Mouse (Mus musculus): Measurements from ENCODE around the gene Kctd2.

Gene Kctd2

DNA sequence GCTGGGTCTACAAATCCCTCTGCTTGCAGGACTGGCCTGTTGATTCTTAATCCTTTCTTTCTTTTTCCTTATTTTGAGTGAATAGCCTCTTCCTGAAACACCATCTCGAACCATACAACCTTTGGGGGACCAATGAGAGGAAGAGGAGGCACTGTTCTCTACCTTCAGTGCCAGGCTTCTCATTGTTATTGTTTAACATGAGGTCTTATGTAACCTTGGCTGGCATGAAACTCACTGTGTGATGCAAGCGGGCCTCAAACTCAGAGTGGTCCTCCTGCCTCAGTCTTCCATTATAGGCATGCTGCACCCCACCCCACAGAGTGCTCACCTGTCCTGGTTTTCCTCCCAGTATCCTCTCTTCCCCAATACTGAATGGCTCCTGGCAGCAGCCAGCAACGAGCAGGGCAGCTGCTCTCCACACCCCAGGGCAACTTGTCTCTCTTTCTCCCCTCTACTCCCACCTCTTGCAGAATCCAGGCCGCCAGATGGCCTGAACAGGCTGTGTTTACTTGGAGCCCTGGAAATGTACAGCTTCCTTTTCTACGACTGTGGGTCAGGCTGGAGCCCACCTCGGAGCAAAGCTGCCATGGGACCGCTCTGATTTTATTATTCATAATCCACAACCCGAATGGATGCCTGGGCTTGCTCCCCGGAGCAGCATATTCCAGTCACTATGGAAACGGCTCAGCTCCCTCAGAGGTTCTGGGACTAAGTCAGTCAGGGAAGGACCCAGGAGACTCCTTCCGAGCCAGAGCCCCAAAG lies 19.1 kb upstream of the Kctd2 start:
- no peak for DNase-seq (ENCODE audit: low spot score in 2 of 2)

DNA sequence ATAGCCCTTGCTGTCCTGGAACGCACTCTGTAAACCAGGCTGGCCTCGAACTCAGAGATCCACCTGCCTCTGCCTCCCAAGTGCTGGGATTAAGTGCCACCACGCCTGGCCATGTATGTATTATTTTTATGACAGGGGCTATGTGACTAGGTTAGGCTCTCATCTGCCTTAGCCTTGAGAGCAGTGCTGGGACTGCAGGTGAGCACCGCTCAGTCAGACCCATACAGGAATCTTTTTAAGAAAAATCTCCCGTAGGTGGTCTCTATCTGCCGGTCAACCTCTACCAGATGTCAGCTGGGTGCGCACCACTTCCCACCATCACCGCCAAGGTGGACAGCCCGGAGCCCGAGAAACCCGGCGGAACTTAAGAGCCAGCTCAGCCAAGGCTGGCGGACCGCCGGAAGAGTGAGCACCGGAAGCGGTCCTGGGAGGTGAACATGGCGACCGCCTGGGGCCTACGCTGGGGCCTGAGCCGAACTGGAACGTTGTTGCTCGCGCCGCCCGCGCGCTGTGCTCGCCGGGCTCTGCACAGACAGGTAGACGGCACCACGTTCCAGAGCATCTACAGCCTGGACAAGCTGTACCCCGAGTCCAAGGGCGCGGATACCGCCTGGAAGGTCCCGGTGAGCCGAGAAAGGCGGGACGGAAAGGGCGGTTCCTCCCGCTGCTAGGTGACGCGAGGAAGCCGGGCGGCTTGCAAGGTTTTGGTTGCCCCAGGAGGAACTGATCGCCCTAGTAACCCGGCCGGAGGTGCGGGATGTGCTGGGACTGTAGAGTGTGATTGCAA lies 16.4 kb upstream of the Kctd2 start, which contains the start of gene Mrpl58:
Gene Mrpl58, plus strand, starts transcription at position 415 of the 787 bp plus-strand sequence.
- peak; percentile 80 for DNase-seq (ENCODE audit: low spot score in 2 of 2)

DNA sequence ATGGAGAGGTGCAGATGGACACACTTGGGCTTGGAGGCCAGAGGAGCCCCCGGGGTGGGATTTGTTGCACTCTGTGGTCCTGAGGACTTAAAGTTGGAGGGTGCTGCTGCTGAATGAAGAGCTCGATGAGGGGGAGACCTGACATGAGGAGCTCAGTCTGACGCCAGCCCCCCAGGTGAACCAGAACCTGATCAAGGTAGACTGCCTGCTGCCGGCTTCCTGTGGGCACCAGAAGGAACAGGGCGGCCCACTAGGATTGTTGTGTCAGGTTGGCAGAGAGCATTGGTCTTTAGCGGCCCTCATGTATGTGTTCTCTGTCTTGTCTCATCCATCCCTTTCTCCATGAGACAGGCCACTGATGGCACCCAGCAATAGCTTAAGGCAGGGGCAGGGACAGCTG lies 14.2 kb upstream of the Kctd2 start:
- no peak for DNase-seq (ENCODE audit: low spot score in 2 of 2)

DNA sequence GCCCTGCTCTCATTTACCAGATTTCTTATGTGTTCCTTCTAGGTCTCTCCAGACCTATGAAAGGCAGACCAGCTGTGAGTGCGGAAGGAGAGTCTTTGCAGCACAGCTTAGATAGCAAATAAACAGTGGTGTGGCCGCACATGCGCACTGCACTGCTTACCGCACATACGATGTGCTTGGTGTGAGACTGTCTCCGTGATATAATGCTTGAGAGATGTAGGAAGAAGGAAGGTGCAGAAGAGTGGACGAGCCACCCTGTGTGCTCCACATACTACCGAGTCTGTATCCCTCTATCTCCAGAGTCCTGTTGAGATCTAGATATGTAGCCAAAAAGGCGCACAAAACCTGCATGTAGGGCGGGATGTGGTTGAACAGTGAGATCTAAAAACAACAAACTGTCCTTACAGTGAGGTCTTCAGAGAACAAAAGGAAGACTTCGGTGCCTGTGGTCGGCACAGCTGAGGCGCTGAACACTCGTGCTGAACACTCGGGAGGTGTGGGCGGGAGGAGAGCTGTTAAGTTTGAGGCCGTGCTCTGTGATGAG lies 13.0 kb upstream of the Kctd2 start:
- no peak for DNase-seq (ENCODE audit: low spot score in 2 of 2)

DNA sequence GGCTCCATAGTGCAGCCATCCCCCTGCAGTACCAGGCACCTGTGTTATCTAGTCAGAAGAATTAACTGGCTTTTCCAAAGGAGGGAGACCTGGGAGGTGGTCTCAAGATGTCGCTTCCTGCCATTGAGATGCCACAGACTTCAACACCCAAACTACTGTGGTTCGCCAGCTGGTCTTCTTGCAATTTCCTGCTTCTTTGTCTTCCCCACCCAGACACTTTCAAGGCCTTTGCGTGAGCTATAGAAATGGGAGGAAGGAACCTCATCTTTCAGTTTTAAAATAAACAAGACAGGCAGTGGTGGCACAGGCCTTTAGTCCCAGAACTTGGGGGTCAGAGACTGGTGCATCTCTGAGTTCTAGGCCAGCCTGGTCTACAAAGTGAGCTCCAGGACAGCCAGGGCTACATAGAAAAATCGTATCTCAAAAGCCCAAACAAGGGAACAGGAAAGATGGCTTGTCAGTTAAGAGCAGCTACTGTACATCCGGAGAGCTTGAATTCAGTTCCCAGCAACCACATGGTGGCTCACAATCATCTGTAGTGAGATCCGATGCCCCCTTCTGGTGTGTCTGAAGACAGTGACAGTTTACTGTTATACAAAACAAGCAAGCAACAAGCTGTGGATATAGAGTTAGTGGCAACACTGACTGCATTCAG lies 11.5 kb upstream of the Kctd2 start:
- no peak for DNase-seq (ENCODE audit: low spot score in 2 of 2)

DNA sequence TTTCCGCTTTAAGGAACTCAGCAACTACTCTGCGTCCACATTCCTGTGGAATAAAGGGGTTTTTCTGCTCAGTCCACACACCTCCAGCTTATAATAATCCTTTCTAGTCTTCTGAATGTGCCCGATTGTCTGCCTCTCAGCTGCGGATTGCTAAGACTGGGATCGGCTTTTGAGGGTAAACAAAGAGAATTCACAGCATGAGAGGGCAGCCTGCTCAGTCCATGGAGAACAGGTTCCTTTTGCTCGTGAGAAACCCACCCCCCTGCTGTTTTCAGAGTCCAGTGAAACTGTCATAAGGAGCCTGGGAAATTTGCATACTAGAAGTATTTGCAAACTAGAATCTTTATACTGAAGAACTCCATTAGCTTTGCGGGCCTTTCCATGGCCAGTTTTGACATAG lies 10.4 kb upstream of the Kctd2 start:
- no peak for DNase-seq (ENCODE audit: low spot score in 2 of 2)

DNA sequence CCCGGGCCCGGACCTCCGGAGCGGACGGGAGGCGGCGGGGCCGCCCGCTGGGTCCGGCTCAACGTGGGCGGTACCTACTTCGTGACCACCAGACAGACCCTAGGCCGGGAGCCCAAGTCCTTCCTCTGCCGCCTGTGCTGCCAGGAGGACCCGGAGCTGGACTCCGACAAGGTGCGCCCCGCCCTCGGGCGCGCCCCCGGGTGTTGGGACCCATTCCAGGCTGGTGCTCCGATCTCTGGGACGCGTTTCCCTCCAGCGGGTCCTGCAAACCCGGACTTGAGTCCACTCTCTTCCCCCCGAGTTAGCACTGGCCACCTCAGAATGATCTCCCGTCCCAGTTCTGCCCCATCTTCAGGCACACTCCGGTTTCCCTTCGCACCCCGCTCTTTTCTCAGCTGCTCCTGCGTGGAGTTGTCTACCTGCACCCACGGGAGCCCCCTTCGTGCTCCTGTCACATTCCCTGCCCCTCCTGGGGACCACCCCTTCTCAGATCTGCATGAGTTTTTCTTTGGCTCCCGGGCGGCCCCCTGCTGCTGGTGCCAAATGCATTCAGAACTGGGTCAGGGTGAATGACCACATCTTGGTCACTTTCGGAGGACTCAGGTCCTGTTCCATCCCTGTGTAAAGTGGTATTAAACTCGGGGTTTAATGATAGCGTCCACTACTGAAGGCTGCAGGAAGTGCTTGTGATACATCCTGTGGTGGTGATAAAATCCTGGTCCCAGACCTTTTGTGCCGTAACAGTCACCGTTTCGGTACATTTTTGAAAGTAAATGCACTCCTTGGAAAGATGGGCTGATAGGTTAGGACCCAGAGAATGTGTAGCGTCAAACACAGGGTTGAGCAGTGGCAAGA lies 635 bp downstream of the Kctd2 start:
- peak; percentile 40 to 47 for DNase-seq (ENCODE audit: low spot score in 2 of 2)

DNA sequence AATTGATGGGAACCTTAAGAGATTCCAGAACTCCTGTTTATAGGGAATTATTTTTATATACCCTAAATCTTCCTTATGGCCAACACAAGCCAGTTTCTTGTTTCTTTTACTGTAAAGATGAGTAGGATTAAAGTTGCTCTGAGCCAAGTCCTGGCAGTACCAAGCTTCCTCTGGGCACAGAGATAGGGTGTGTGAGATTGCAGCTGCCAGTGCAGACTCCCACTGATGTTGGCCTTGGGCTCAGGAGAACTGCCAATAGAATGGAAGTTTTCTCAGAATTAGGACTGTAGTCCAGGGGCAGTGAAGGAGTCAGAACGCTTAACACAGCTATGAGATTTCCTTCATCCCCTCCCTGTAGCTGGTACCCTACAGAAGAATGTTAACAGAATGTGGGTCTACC lies 1.4 kb downstream of the Kctd2 start:
- no peak for DNase-seq (ENCODE audit: low spot score in 2 of 2)

DNA sequence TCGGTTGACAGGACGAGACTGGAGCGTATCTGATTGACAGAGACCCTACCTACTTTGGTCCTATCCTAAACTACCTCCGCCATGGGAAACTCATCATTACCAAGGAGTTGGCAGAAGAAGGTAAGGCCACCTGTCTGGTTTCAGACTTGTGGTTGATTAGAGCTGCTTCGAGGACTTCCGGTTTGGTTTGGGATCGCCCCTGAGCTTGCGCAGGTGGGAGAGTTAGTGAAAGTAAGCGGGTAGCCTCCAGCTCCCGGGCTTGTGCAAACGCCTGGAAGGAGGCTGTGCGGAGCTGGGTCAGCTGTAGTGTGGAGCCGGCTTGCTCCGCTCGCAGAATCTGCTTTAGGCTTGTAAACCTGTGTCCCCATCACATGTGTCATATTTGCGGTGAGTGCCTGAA lies 2.0 kb downstream of the Kctd2 start:
- DNase-seq (ENCODE audit: low spot score in 2 of 2) = no peak

DNA sequence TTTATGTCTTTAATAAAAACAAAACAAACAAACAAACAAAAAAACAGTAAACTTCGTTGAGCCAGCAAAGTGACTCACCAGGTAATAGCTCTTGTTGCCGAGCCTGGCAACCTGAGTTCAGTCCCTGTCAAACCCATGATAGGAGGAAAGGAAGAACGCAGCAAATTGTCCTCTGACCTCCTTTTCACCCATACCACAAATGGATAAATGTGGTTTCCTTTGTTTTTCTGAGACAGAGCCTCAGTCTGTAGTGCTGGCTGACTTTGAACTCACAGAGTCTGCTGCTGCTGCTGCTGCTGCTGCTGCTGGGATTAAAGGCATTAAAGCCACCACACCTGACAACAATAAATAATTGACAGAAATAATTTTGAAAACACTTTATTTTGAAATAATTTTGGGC lies 3.2 kb downstream of the Kctd2 start:
- DNase-seq (ENCODE audit: low spot score in 2 of 2) = no peak

DNA sequence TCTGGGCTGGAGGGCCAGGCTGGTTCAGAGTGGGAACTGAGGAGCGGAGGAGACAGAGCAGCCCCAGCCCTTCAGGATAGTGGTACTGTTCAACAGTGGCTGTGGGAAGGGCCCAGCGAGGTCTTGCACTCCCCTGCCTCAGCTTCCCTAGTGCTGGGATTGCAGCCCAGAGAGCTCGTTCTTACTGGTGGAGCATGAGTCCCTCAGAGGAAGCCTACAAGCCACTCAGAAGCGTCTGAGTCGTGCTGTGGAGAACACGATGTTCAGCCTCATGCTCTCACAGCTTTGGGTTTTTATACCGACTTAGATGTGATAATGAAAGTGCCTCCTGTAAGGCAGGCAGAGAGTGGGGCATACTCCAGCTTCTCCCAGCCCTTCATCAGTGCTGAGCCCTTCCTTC lies 4.7 kb downstream of the Kctd2 start:
- DNase-seq (ENCODE audit: low spot score in 2 of 2) = no peak

DNA sequence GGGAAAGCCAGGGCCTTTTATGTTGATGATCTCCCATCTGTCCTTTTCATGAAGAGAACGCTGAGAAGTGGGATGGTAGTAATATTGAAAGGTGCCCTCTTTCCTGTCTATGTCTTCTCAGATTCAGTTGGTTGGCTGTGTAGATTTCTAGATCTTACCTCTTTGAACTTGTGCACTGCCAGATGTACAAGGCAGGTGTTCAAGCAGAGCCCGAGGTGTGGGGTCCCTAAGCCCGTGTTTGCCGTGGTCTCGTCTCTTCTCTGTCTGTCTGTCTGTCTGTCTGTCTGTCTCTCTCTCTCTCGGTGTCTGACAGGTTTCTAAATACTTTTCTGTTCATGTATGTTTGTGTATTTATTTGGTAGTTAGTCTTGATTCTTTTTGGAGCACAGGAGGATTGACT lies 5.7 kb downstream of the Kctd2 start:
- no peak for DNase-seq (ENCODE audit: low spot score in 2 of 2)

DNA sequence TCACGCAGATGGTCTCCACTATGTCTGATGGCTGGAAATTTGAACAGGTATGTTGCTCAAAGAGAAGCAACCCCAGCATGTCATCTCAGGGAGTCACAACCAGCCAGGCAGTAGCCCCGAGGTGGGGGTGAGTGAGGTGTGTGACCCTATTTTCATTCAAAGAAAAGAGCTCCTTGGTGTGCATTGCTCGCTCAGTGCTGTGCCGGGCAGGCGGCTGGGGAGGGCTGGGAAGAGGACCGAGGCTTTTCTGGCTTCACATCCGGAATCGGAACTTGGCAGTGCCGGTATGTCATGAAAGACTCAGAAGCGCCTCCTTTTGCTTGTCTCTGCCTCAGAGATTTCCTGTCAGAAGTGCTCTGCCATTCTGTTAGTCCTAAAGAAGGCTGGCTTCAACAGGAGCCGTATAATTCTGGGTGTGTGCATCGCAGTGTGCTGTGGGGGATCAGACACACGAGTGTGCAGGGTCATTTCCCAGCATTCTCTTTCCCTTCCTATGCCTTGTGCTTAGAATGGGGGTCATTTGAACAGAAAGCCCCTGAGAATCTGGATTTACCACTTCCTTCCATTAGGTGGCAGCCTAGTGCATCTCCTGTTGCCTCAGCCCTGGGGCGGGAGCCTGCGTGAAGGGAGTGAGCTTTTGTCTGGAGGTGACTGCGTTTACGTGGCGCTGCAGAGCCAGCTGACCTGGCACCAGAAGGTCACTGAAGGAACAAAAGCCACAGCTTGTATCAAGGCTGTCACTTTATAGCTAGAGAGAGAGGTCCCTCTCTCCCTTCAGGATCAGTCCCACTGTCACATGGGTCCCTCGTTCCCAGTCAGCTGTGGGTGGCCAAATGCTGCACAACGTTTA lies 7.8 kb downstream of the Kctd2 start:
- peak; percentile 39 to 60 for DNase-seq (ENCODE audit: low spot score in 2 of 2)

DNA sequence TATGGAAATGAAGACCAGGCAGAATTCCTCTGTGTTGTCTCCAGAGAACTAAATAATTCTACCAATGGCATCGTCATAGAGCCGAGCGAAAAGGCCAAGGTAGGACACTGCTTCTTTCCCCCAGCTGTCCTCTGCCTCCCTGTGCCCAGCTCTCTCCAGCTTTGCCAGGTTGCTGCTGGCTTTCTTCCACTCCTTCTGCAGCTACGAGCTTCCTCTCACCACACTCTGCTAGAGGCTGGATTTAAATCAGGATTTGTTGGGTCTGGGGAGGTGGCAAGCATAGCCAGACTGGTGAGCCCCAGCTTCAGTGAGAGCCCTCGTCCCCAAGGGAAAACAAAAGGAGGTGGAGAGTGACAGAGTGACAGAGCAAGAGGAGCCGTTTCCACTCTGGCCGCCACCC lies 9.4 kb downstream of the Kctd2 start:
- no peak for DNase-seq (ENCODE audit: low spot score in 2 of 2)

DNA sequence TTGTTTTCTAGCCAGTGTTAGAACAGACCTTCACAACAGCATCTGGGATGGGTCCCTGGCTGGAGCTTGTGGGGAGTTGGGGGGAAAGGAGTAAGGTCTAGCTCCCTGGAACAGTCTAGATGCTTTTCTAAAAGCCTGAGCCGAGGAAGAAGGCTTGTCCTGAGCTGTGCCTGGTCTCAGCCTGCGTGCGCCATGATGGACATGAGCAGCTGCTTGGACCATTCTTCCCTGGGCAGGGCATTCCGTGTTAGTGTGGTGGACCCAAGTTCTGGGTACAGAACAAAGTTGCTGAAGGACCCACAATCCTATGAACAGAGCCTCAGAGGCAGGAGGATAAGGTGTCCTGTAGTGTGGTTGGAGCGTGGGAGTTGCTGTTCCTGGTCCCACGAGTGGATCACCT lies 10.6 kb downstream of the Kctd2 start:
- no peak for DNase-seq (ENCODE audit: low spot score in 2 of 2)

DNA sequence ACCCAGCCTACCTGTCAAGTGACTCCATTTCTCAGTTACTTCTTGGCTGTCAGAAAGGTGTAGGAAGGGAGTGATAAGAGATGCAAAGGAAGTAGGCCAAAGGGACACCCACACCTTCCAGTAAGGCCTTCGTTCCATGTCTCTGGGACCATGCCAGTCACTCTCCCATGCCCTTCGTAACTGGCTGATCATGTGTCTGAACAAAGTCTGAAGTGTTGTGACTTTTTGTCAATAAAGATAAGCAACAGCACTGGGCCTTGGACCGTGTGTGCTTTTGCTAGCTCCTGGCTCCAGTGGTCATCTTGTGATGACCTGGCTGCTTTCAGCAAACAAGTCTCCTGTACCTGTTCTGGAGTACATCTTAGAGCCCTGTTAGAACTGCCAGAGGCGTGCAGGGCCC lies 12.9 kb downstream of the Kctd2 start:
- DNase-seq (ENCODE audit: low spot score in 2 of 2) = no peak

DNA sequence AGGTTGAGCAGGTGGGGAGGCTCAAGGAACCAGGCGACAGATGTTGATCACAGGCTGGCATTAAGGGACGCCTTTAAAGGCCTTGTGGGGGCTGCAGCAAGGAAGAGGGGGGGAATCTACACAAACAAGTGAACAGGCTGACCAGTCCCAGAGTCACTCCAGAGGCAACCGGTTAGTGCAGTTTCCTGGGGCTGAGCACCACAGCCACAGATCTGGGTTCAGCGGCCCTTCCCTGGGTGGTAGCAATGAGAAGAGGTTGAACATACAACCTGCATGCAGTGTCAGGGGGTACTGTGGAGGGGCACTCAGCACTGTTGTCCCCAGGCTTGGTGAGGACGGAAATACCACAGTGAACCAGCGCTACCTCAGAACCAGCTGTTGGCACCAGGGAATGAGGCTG lies 13.4 kb downstream of the Kctd2 start:
- no peak for DNase-seq (ENCODE audit: low spot score in 2 of 2)

DNA sequence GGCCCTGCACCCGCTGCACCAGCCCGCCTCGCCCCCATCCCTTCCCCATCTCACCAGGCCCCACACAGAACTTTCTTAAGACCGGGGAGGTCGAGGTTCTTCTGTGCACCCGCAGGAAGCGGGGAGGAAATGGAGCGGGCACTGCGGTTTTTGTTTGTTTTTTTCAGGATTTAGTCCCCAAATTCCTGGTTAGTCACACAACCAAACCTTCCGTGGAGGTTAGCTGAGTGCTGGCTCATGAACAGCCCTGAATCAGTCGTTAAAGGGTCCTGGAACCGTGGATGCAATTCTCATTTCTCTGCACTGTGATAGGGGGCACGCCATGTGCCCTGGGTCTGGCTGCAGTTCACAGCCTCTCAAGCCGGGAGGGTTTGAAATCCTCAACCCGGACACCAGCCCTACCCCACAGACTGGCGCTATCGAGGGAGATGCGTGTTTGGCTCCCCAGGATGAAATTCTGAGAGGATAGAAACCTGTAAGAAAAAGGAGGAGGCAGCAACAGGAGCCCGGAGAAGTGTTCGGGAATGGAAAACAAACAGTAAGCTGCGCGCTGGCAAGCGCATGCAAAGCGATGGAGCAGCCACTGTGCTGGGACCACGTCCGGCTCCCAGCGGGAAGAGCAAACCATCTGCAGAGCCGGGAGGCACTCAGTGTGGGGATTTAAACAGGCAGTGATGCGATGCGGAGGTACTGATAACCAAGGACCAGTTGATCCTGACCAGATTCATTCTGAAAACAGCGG lies 15.8 kb downstream of the Kctd2 start:
- no peak for DNase-seq (ENCODE audit: low spot score in 2 of 2)

DNA sequence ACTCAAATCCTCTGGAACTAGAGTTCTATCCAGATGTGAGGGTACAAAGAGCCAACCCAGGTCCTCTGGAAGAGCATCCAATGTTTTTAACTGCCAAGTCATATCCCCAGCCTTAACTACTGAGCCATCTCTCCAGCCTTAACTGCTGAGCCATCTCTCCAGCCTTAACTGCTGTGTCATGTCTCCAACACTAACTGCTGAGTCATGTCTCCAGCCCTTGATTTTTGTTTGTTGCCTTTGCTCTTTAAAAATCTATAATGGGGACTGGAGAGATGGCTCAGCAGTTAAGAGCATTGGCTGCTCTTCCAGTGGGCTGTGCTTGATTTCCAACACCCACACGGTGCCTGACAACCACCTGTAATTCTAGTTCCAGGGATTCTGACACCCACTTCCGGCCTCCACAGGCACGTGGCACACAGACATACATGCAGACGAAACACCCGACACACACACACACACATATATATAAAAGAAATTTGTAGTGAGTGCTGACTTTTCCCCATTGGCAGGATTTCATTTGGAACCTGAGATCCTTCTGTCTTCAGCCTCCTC lies 17.7 kb downstream of the Kctd2 start:
- DNase-seq (ENCODE audit: low spot score in 2 of 2) = no peak

DNA sequence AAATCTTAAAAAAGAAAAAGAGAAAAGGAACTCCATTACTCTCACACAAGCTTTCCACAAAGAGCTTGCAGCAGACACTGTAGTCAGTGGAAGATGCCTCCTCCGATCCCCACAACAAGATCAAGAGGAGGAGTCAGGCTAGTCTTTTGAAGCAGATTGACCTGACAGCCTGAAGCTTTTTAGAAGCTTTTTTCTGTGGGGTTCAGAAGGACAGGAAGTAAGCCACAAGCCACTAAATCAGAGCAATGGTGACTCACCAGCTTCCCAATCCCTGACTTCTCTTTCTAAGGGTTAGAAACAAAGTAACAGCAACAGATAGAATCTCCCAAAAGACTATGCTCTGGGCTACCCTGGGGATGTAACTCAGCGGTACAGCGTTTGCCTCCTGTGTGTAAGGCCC lies 19.4 kb downstream of the Kctd2 start:
- no peak for DNase-seq (ENCODE audit: low spot score in 2 of 2)
